Mouse (Mus musculus): ENCODE data around the gene Nmb.

DNA sequence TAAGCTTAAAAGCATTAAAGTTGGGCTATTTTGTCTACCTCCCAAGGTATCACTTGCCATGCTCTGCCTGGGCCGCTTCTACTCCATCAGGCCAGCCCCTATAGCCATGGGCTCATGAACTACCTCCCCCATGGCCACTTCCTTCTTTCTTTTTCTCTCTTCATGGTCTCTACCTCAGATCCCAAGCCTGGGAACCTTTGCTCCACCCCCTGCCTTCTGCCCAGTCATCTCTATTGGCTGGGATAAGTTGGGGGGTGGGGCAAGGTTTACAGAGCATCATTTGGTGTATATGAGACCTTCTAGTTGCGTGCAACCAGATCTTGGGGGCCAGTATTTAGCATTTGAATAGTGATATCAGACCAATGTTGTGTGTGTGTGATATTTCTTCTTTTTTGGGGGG lies 42.4 kb downstream of the Nmb start:
- no peak for TF ChIP-seq CTCF (IDR thresholded peaks at IDR 0.05; ENCODE audit: low read depth)
- no peak for TF ChIP-seq EP300 (IDR thresholded peaks at IDR 0.05; ENCODE audit: low read depth)
